Mouse (Mus musculus): Measurements from ENCODE around the gene Ap5z1.

The Ap5z1 gene

GRCm38 (mm10) chr5:142468375-142468774, 4.6 kb downstream of the Ap5z1 start:
- in situ Hi-C loops (cut with MseI, MboI), result no loop called here

- in situ Hi-C loops (cut with MseI, MboI), result no loop called here
These were observed 6.1 kb downstream of the Ap5z1 start for GRCm38 (mm10) chr5:142469796-142470195.

GRCm38 (mm10) chr5:142473696-142474095, 10.0 kb downstream of the Ap5z1 start:
- in situ Hi-C loops (cut with MseI, MboI), result no loop called here

- in situ Hi-C loops (cut with MseI, MboI), result no loop called here
These were observed 11.9 kb downstream of the Ap5z1 start for GRCm38 (mm10) chr5:142475669-142476068.

GRCm38 (mm10) chr5:142477346-142477745, 13.6 kb downstream of the Ap5z1 start:
- in situ Hi-C loops (cut with MseI, MboI), result no loop called here

GRCm38 (mm10) chr5:142477866-142478615, 14.3 kb downstream of the Ap5z1 start:
- in situ Hi-C loops (cut with MseI, MboI), result no loop called here

GRCm38 (mm10) chr5:142478829-142479435, 15.2 kb downstream of the Ap5z1 start:
- in situ Hi-C loops (cut with MseI, MboI), result no loop called here

- in situ Hi-C loops (cut with MseI, MboI), result no loop called here
These were observed 18.8 kb downstream of the Ap5z1 start for GRCm38 (mm10) chr5:142482512-142482911.

GRCm38 (mm10) chr5:142483581-142483980, 19.8 kb downstream of the Ap5z1 start:
- in situ Hi-C loops (cut with MseI, MboI), result no loop called here

- in situ Hi-C loops (cut with MseI, MboI), result no loop called here
These were observed 22.9 kb downstream of the Ap5z1 start for GRCm38 (mm10) chr5:142486654-142487053.

- in situ Hi-C loops (cut with MseI, MboI), result no loop called here
These were observed 26.4 kb downstream of the Ap5z1 start for GRCm38 (mm10) chr5:142489955-142490707.

- in situ Hi-C loops (cut with MseI, MboI), result no loop called here
These were observed 29.6 kb downstream of the Ap5z1 start for GRCm38 (mm10) chr5:142493307-142493706.

- in situ Hi-C loops (cut with MseI, MboI), result no loop called here
These were observed 31.8 kb downstream of the Ap5z1 start for GRCm38 (mm10) chr5:142495321-142496096.

- in situ Hi-C loops (cut with MseI, MboI), result no loop called here
These were observed 35.2 kb downstream of the Ap5z1 start for GRCm38 (mm10) chr5:142498964-142499363.

- in situ Hi-C loops (cut with MseI, MboI), result loop anchor here (5.0 to 10.0 kb wide), 3 partner anchors 54 to 124 kb away; partner anchors contain the start of genes Radil (in 1 of the 2) and Wipi2 (in 1 of the 2)
These were observed 37.2 kb downstream of the Ap5z1 start for GRCm38 (mm10) chr5:142500918-142501317.

- in situ Hi-C loops (cut with MseI, MboI), result loop anchor here (5.0 to 10.0 kb wide), 3 partner anchors 52 to 122 kb away; partner anchors contain the start of genes Radil (in 1 of the 2) and Wipi2 (in 1 of the 2)
These were observed 38.7 kb downstream of the Ap5z1 start for GRCm38 (mm10) chr5:142502414-142502813.

- in situ Hi-C loops (cut with MseI, MboI), result loop anchor here (5.0 to 10.0 kb wide), 3 partner anchors 51 to 121 kb away; partner anchors contain the start of genes Radil (in 1 of the 2) and Wipi2 (in 1 of the 2)
These were observed 40.4 kb downstream of the Ap5z1 start for GRCm38 (mm10) chr5:142504175-142504574.

GRCm38 (mm10) chr5:142505695-142506423, 42.1 kb downstream of the Ap5z1 start:
- in situ Hi-C loops (cut with MseI, MboI), result loop anchor here (10.0 kb wide), 2 partner anchors 49 to 119 kb away; partner anchors contain the start of genes Radil (in 1 of the 2) and Wipi2 (in 1 of the 2)

- in situ Hi-C loops (cut with MseI, MboI), result loop anchor here (10.0 kb wide), 2 partner anchors 45 to 115 kb away; partner anchors contain the start of genes Radil (in 1 of the 2) and Wipi2 (in 1 of the 2)
These were observed 45.7 kb downstream of the Ap5z1 start for GRCm38 (mm10) chr5:142509141-142510060.

Measured in mouse trophoblast stem cell (cell line).